Mouse (Mus musculus) midbrain, embryonic 13.5 days (tissue): ENCODE results near the gene Rnf208. TPM values are rescaled to one million over a fixed set of nuclear protein-coding genes. Genes with fewer than 3 reads are reported as not detected.
A peak's percentile ranks its signal among the peaks of the same experiment; 100 is the strongest.

Experiments
- ATAC-seq: fragments of 200-750 bp; cut with Nextera tagmentation; 2 replicates; pipeline ENCODE4 v1.8.0; 2017; ENCODE audit warnings: mild to moderate bottlenecking, moderate TSS enrichment, moderate library complexity
- H3K27ac ChIP-seq: fragments of 300-500 bp; sonication (generic); 2 replicates; pipeline ENCODE4 v1.5.1; 2015; ENCODE audit warnings: inconsistent platforms, mild to moderate bottlenecking, moderate library complexity
- H3K27me3 ChIP-seq: fragments of 300-500 bp; sonication (generic); 2 replicates; pipeline ENCODE4 v1.6.1; 2015; ENCODE audit warnings: mild to moderate bottlenecking, inconsistent platforms
- H3K36me3 ChIP-seq: fragments of 300-500 bp; sonication (generic); 2 replicates; pipeline ENCODE4 v1.6.1; 2015; ENCODE audit warnings: mild to moderate bottlenecking, inconsistent platforms
- H3K4me1 ChIP-seq: fragments of 300-500 bp; sonication (generic); replicated peaks from 2 replicates; pipeline ENCODE4 v1.6.1; 2015; ENCODE audit warnings: inconsistent platforms
- H3K4me2 ChIP-seq: fragments of 300-500 bp; sonication (generic); replicated peaks from 2 replicates; pipeline ENCODE4 v1.6.1; 2015; ENCODE audit warnings: moderate library complexity, mild to moderate bottlenecking, inconsistent platforms
- H3K4me3 ChIP-seq: fragments of 300-500 bp; sonication (generic); replicated peaks from 2 replicates; pipeline ENCODE4 v1.5.1; 2015; ENCODE audit warnings: mild to moderate bottlenecking, inconsistent platforms
- H3K9ac ChIP-seq: fragments of 300-500 bp; sonication (generic); replicated peaks from 2 replicates; pipeline ENCODE4 v1.6.1; 2015; ENCODE audit warnings: mild to moderate bottlenecking, inconsistent platforms
- H3K9me3 ChIP-seq: fragments of 300-500 bp; sonication (generic); 2 replicates; pipeline ENCODE4 v1.6.1; 2016; ENCODE audit warnings: mild to moderate bottlenecking, inconsistent platforms
- WGBS: fragments of 180-500 bp; shearing (Covaris S2); methylation state at CpG from one replicate; pipeline ENCODE4 v1.1.7; 2015; 5-methylcytosine and 5-hydroxymethylcytosine counted together
- polyA plus RNA-seq: library from polyadenylated mRNA; unstranded; fragments of >200 nt; fragmentation: Nextera tagmentation; extraction: Ambion mirVana; gene quantifications from 2 replicates; pipeline ENCODE4 v1.2.1, GENCODE M21; 2015

The Rnf208 gene
- polyA plus RNA-seq, 1 experiment from 2014 or later: 73.2 TPM

DNA sequence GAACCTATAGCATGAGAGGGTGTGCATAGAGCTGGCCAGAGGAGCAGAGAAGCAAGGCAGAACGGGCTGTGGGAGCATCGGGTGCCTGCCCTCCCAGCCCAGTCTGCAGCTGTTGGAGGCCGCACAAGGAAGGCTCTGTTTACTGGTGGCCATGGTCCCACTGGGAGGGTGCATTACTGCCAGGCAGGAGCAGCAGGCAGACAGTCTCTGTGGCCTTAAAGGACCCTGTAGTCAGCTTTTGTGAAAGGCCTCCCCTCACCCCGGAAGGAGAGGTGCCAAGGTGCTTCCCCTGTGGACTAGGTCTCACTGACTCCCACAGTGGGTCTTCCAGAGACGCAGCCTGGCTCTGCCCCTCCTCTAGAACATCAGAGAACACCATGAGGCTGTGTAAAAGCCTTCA is 15.2 kb upstream of the Rnf208 start:
- WGBS: 78% methylated on average over 5 of the region's 5 CpGs
- H3K9ac ChIP-seq: no peak overlapping the region
- H3K27me3 ChIP-seq: no peaks in the 10 kb centered on the region
- H3K9me3 ChIP-seq: no peaks in the 10 kb centered on the region
- H3K4me3 ChIP-seq: no peak overlapping the region
- peaks cover 23% of the 10 kb centered on the region for H3K4me1 ChIP-seq
- ATAC-seq: no peak
- H3K27ac ChIP-seq: no peak overlapping the region
- H3K36me3 ChIP-seq: peaks cover 5% of the 10 kb centered on the region
- no peak overlapping the region for H3K4me2 ChIP-seq

DNA sequence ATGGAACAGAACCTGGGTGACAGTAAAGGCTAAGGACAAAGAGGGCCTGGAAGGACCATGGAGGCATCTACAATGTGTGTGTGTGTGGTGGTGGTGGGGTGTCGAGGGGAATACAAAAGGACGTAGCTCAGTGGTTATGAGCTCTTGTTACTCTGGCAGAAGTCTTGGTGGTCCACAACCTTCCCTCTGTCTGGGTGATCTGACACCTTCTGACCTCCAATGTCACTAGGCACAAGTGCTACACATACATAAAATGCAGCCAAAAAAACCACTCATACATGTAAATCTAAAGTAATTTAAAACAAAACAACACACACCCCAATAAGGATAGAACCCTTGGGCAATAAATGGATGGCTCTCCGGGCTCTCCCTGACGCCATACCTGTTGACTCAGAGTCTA is 14.6 kb upstream of the Rnf208 start:
- H3K36me3 ChIP-seq: no peaks in the 10 kb centered on the region
- no peak for ATAC-seq

DNA sequence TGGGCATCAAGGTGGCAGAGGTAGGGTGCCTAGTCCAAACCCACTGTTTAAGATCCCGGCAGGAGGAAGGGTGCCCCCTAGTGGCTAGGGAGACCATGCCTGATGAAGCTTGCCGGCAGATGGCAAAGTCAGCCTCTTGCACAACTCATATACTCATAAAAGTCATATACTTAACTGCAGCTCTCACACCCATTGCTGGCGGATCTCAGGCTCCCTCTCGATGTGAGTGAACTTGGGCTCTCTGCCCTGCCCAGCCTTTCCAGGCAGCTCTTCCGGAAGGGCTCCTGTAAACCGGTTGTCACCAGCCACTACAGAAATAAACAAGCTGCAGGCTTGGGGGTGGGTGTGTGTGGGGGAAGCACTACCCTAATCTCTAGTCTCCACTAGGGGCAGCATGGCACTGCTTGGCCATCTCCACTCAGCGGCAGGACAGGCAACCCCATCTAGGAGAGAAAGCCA is 13.6 kb upstream of the Rnf208 start:
- under 1% methylated on average over 7 of the region's 7 CpGs for WGBS
- Histone ChIP-seq H3K27me3 (peaks cover 5% of the 10 kb centered on the region; the same call in 1 of the 2 replicates), H3K4me2 (peak overlapping the region; percentile 33), H3K9ac (no peak overlapping the region), H3K36me3 (no peaks in the 10 kb centered on the region), H3K9me3 (no peaks in the 10 kb centered on the region), H3K4me3 (0 out of 2 replicates have a peak overlapping the region, but pooled peaks have one; percentile 2), H3K4me1 (peaks cover 16% of the 10 kb centered on the region), H3K27ac (peak overlapping the region; percentile 49)
- no peak for ATAC-seq

More for the DNA sequence above, 14.6 kb upstream of the Rnf208 start:
- Histone ChIP-seq H3K4me3 (no peak overlapping the region), H3K9me3 (no peaks in the 10 kb centered on the region), H3K9ac (no peak overlapping the region), H3K4me2 (no peak overlapping the region), H3K4me1 (peaks cover 23% of the 10 kb centered on the region), H3K27me3 (no peaks in the 10 kb centered on the region), H3K27ac (no peak overlapping the region)
- WGBS: 93% methylated on average over 4 of the region's 4 CpGs

GRCm38 (mm10) chr2:25228995-25229530 is 13.0 kb upstream of the Rnf208 start:
- peaks cover 12% of the 10 kb centered on the region for H3K4me1 ChIP-seq
- 74% methylated on average over 6 of the region's 6 CpGs for WGBS
- no peak overlapping the region for H3K4me3 ChIP-seq
- 0 out of 2 replicates have a peak overlapping the region, but pooled peaks have one; percentile 33 for H3K4me2 ChIP-seq
- H3K9me3 ChIP-seq: no peaks in the 10 kb centered on the region
- H3K27ac ChIP-seq: no peak overlapping the region
- no peak overlapping the region for H3K9ac ChIP-seq
- H3K36me3 ChIP-seq: no peaks in the 10 kb centered on the region
- H3K27me3 ChIP-seq: peaks cover 6% of the 10 kb centered on the region; the same call in 1 of the 2 replicates
- no peak for ATAC-seq

DNA sequence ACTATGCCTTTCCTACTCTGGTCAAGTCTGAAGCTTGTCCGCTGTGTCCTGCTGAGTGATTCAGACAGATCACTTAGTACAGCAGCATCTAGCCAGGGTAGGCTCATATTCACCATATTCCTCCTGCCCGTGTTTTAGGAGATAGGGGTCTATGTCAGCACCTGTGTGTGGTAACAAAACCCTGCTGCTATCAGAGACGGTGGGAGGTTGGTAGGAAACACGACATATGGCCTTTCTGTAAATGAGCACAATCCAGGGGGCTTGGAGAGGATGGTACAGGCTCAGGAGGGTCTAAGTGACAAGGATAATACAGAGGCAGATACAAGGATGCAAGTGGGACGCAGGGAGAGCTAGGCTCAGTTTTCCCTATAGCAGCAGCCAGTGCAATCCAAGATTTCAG is 12.5 kb upstream of the Rnf208 start:
- Histone ChIP-seq H3K27ac (no peak overlapping the region), H3K27me3 (peaks cover 6% of the 10 kb centered on the region; the same call in 1 of the 2 replicates), H3K4me1 (peaks cover 12% of the 10 kb centered on the region), H3K4me2 (no peak overlapping the region), H3K4me3 (no peak overlapping the region), H3K9ac (no peak overlapping the region), H3K36me3 (no peaks in the 10 kb centered on the region), H3K9me3 (no peaks in the 10 kb centered on the region)
- WGBS: 86% methylated on average over 5 of the region's 5 CpGs
- no peak for ATAC-seq

DNA sequence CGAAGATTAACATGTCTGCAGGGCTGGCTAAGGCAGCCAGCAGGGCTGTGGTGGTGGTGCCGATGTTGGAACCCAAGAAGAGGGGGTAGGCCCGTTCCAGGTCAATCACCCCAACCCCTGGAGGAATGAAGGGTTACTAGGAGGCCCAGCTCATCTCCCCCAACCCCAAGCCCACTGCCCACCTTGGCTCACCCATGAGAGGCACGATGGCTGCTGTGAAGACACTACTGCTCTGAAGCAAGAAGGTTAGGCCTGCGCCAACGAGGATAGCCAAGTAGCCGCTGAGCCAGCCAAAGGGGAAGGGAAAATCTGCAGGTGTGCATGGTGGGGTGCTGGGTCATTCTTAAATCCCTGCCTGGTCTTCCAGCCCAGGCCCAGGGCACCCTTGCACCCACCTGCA is 11.5 kb upstream of the Rnf208 start:
- ATAC-seq: no peak
- WGBS: 90% methylated on average over 7 of the region's 7 CpGs
- Histone ChIP-seq H3K36me3 (no peaks in the 10 kb centered on the region), H3K27ac (no peak overlapping the region), H3K4me2 (no peak overlapping the region), H3K27me3 (peaks cover 6% of the 10 kb centered on the region; the same call in 1 of the 2 replicates), H3K4me1 (peaks cover 9% of the 10 kb centered on the region), H3K4me3 (no peak overlapping the region), H3K9me3 (no peaks in the 10 kb centered on the region), H3K9ac (no peak overlapping the region)

GRCm38 (mm10) chr2:25231038-25231437 is 11.0 kb upstream of the Rnf208 start:
- no peaks in the 10 kb centered on the region for H3K36me3 ChIP-seq
- ATAC-seq: no peak
- H3K27ac ChIP-seq: no peak overlapping the region
- H3K9ac ChIP-seq: no peak overlapping the region; the same call in 1 of the 2 replicates
- no peak overlapping the region for H3K4me3 ChIP-seq
- WGBS: 50% methylated on average over 12 of the region's 12 CpGs
- H3K4me2 ChIP-seq: no peak overlapping the region
- no peaks in the 10 kb centered on the region for H3K9me3 ChIP-seq
- H3K4me1 ChIP-seq: peaks cover 7% of the 10 kb centered on the region; the same call in 1 of the 2 replicates
- peaks cover 7% of the 10 kb centered on the region; the same call in 1 of the 2 replicates for H3K27me3 ChIP-seq

DNA sequence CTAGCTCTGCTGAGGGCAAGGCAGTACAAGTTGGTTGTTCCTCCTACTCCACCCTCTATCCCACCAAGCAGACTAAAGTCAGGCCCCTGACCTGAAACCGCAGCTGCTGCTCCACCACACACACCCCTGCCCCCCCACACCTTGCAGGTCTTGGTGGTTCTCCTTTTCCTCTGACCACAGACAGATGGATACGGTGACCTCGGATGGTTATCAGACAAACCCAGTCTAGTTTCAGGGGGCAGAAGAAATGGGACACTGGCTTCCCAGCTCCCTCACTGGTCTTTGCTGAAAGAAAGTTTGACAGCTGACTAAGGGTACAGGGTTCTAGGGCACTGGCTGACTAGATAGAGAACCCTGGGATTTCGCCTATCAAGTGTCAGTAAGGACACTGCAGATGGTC is 8.6 kb upstream of the Rnf208 start:
- H3K4me2 ChIP-seq: no peak overlapping the region
- no peak overlapping the region for H3K27ac ChIP-seq
- ATAC-seq: no peak
- H3K4me3 ChIP-seq: no peak overlapping the region
- H3K27me3 ChIP-seq: peaks cover 26% of the 10 kb centered on the region
- peaks cover 7% of the 10 kb centered on the region; the same call in 1 of the 2 replicates for H3K4me1 ChIP-seq
- H3K36me3 ChIP-seq: no peaks in the 10 kb centered on the region
- no peak overlapping the region; the same call in 1 of the 2 replicates for H3K9ac ChIP-seq
- 84% methylated on average over 4 of the region's 4 CpGs for WGBS
- no peaks in the 10 kb centered on the region for H3K9me3 ChIP-seq

- H3K27ac ChIP-seq: no peak within 1 kb of the TSS
- no peak within 1 kb of the TSS for H3K4me3 ChIP-seq
- H3K27me3 ChIP-seq: peaks cover 27% of the 10 kb centered on the region
- WGBS: 86% methylated on average over 3 of the region's 3 CpGs
- H3K9me3 ChIP-seq: no peaks in the 10 kb centered on the region
- ATAC-seq: no peak
- H3K9ac ChIP-seq: no peak within 1 kb of the TSS; the same call in 1 of the 2 replicates
- H3K4me2 ChIP-seq: no peak within 1 kb of the TSS
- no peaks in the 10 kb centered on the region for H3K36me3 ChIP-seq
- peaks cover under 1% of the 10 kb centered on the region; the same call in 1 of the 2 replicates for H3K4me1 ChIP-seq
These were observed 8.0 kb upstream of the Rnf208 start, which contains the start of gene Slc34a3 for GRCm38 (mm10) chr2:25234050-25234449. TSS of gene Slc34a3 (minus strand) at chr2:25234364.

DNA sequence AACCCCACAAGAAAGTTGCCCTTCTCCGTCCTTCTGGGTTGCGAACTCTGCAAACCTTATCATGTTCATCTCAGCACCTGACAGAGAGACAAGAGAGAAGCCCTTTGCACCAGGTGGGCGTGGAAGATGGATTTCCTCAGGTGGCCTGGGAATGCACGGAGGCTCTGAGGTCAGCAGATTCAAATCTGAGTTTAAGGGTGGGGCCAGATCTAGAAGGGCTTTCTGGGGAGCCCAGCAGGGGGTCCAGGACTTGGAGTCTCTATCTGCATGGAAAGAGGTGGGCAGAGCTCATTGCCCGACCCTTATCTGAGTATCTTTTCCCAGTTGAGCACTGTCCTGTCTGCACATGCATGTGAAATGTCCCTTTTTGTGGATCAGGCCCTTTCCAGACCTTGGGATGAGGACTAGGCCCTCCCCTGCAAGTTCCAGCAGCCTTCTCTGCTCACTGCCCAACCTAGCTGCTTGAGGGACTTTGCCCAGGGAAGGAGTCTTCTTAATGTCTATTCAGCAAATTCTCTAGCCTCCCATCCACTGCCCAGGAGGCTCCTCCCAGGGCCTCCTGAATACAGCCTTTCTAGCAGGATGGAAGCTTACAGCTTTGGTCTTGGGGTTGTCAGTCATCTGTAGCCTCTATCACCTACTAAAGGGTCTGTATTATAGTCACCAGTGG is 7.4 kb upstream of the Rnf208 start:
- Histone ChIP-seq H3K4me2 (no peak overlapping the region), H3K4me3 (no peak overlapping the region), H3K9ac (no peak overlapping the region), H3K27ac (no peak overlapping the region), H3K36me3 (no peaks in the 10 kb centered on the region), H3K4me1 (no peaks in the 10 kb centered on the region), H3K27me3 (peaks cover 27% of the 10 kb centered on the region), H3K9me3 (no peaks in the 10 kb centered on the region)
- WGBS: 75% methylated on average over 5 of the region's 5 CpGs
- ATAC-seq: no peak

GRCm38 (mm10) chr2:25236614-25237013 is 5.4 kb upstream of the Rnf208 start, which contains the start of gene Rnf224:
TSS of gene Rnf224 (minus strand) at chr2:25236787.
- Histone ChIP-seq H3K9ac (no peak within 1 kb of the TSS), H3K9me3 (no peaks in the 10 kb centered on the region), H3K4me1 (peaks cover 12% of the 10 kb centered on the region), H3K4me3 (no peak within 1 kb of the TSS), H3K4me2 (no peak within 1 kb of the TSS), H3K36me3 (no peaks in the 10 kb centered on the region), H3K27me3 (peaks cover 31% of the 10 kb centered on the region), H3K27ac (no peak within 1 kb of the TSS)
- ATAC-seq: no peak
- 44% methylated on average over 8 of the region's 8 CpGs for WGBS

- Histone ChIP-seq H3K36me3 (no peaks in the 10 kb centered on the region), H3K4me1 (peaks cover 21% of the 10 kb centered on the region), H3K4me3 (no peak overlapping the region), H3K9ac (no peak overlapping the region), H3K9me3 (no peaks in the 10 kb centered on the region), H3K27me3 (peaks cover 32% of the 10 kb centered on the region), H3K4me2 (no peak overlapping the region), H3K27ac (no peak overlapping the region)
- ATAC-seq: no peak
- WGBS: 70% methylated on average over 4 of the region's 4 CpGs
These were observed 4.5 kb upstream of the Rnf208 start for GRCm38 (mm10) chr2:25237522-25237921.
